Mouse (Mus musculus) mature B cell (primary cell): Measurements from ENCODE around the gene Cstb.

Experiments used
- in situ Hi-C: fragments of 300-500 bp; cut with MboI; formaldehyde crosslinking; loops from 2 replicates; pipeline ENCODE4 v1.14.3; 2019

Cstb gene

GRCm38 (mm10) chr10:78425181-78426041, at the start of gene Cstb:
TSS of gene Cstb (plus strand) at chr10:78425669.
- in situ Hi-C loops, result no loop called here

- in situ Hi-C loops, result no loop called here
Observed at GRCm38 (mm10) chr10:78378516-78378915, 47.0 kb upstream of the Cstb start.

- in situ Hi-C loops, result no loop called here
Observed at GRCm38 (mm10) chr10:78383567-78383966, 41.9 kb upstream of the Cstb start.

GRCm38 (mm10) chr10:78385520-78385919, 39.9 kb upstream of the Cstb start:
- in situ Hi-C loops, result no loop called here

- in situ Hi-C loops, result no loop called here
Observed at GRCm38 (mm10) chr10:78388216-78388980, 37.1 kb upstream of the Cstb start.

GRCm38 (mm10) chr10:78390982-78391470, 34.4 kb upstream of the Cstb start:
- in situ Hi-C loops, result loop anchor here (10.0 kb wide), 1 partner anchor 106 kb away; no protein-coding TSS in a partner anchor

- in situ Hi-C loops, result loop anchor here (10.0 kb wide), 1 partner anchor 107 kb away; no protein-coding TSS in a partner anchor
Observed at GRCm38 (mm10) chr10:78392072-78392471, 33.4 kb upstream of the Cstb start.

- in situ Hi-C loops, result loop anchor here (10.0 kb wide), 1 partner anchor 111 kb away; no protein-coding TSS in a partner anchor
Observed at GRCm38 (mm10) chr10:78395377-78395776, 30.1 kb upstream of the Cstb start.

- in situ Hi-C loops, result loop anchor here (10.0 kb wide), 1 partner anchor 111 kb away; no protein-coding TSS in a partner anchor
Observed at GRCm38 (mm10) chr10:78395819-78396624, 29.4 kb upstream of the Cstb start.

- in situ Hi-C loops, result loop anchor here (10.0 kb wide), 1 partner anchor 112 kb away; no protein-coding TSS in a partner anchor
Observed at GRCm38 (mm10) chr10:78396625-78396885, 28.9 kb upstream of the Cstb start.

- in situ Hi-C loops, result loop anchor here (10.0 kb wide), 1 partner anchor 114 kb away; no protein-coding TSS in a partner anchor
Observed at GRCm38 (mm10) chr10:78399090-78399657, 26.3 kb upstream of the Cstb start.

- in situ Hi-C loops, result no loop called here
Observed at GRCm38 (mm10) chr10:78401127-78401526, 24.3 kb upstream of the Cstb start.

- in situ Hi-C loops, result no loop called here
Observed at GRCm38 (mm10) chr10:78402301-78402922, 23.1 kb upstream of the Cstb start.

- in situ Hi-C loops, result no loop called here
Observed at GRCm38 (mm10) chr10:78406152-78406551, 19.3 kb upstream of the Cstb start.

- in situ Hi-C loops, result no loop called here
Observed at GRCm38 (mm10) chr10:78407132-78407531, 18.3 kb upstream of the Cstb start.

- in situ Hi-C loops, result no loop called here
Observed at GRCm38 (mm10) chr10:78409035-78409788, 16.3 kb upstream of the Cstb start.

GRCm38 (mm10) chr10:78411851-78412250, 13.6 kb upstream of the Cstb start:
- in situ Hi-C loops, result no loop called here

GRCm38 (mm10) chr10:78412319-78413151, 12.9 kb upstream of the Cstb start, which contains the start of gene Rrp1:
TSS of gene Rrp1 (minus strand) at chr10:78413043.
- in situ Hi-C loops, result no loop called here

- in situ Hi-C loops, result no loop called here
Observed at GRCm38 (mm10) chr10:78413152-78413520, 12.3 kb upstream of the Cstb start.
